Mouse (Mus musculus): ENCODE measurements around the gene Susd3. TPM values are rescaled to one million over a fixed set of nuclear protein-coding genes. Genes with fewer than 3 reads are reported as not detected.

Gene Susd3
- polyA plus RNA-seq, 1 experiment from 2014 or later, result 2.5 TPM

GRCm38 (mm10) chr13:49212711-49213500 is 35.6 kb downstream of the Susd3 start:
- Histone ChIP-seq H3K27ac (ENCODE audit: low read depth) (no peak overlapping the region), H3K9ac (replicated peaks) (no peak overlapping the region), H3K4me3 (ENCODE audit: low read depth, low read length) (no peak overlapping the region), H3K4me1 (ENCODE audit: insufficient read depth) (peaks cover 34% of the 10 kb centered on the region), H3K4me2 (ENCODE audit: low read depth, low read length) (no peak overlapping the region), H3K36me3 (replicated peaks; ENCODE audit: insufficient read depth, low read length) (peaks cover under 1% of the 10 kb centered on the region; the same call in 1 of the 2 replicates), H3K9me3 (ENCODE audit: low read length) (no peaks in the 10 kb centered on the region), H3K27me3 (ENCODE audit: insufficient read depth, low read length) (no peaks in the 10 kb centered on the region)
- TF ChIP-seq CTCF (IDR thresholded peaks at IDR 0.05; ENCODE audit: low read depth), result no peak
- ATAC-seq (no peak), DNase-seq (no peak)
- 70% methylated on average over 4 of the region's 4 CpGs for WGBS (ENCODE audit: insufficient replicate concordance)

GRCm38 (mm10) chr13:49209306-49209705 is 39.2 kb downstream of the Susd3 start:
- Histone ChIP-seq H3K9ac (replicated peaks) (no peak overlapping the region), H3K27ac (ENCODE audit: low read depth) (no peak overlapping the region), H3K36me3 (replicated peaks; ENCODE audit: insufficient read depth, low read length) (peaks cover 15% of the 10 kb centered on the region), H3K9me3 (ENCODE audit: low read length) (no peaks in the 10 kb centered on the region), H3K4me1 (ENCODE audit: insufficient read depth) (peaks cover 14% of the 10 kb centered on the region), H3K27me3 (ENCODE audit: insufficient read depth, low read length) (no peaks in the 10 kb centered on the region), H3K4me2 (ENCODE audit: low read depth, low read length) (no peak overlapping the region), H3K4me3 (ENCODE audit: low read depth, low read length) (no peak overlapping the region)
- WGBS (ENCODE audit: insufficient replicate concordance), result 51% methylated on average over 7 of the region's 7 CpGs
- no peak for TF ChIP-seq EP300 (IDR thresholded peaks at IDR 0.05; ENCODE audit: low read depth)
- TF ChIP-seq CTCF (IDR thresholded peaks at IDR 0.05; ENCODE audit: low read depth), result no peak
- DNase-seq (no peak), ATAC-seq (no peak)

GRCm38 (mm10) chr13:49206341-49206740 is 42.2 kb downstream of the Susd3 start:
- TF ChIP-seq CTCF (IDR thresholded peaks at IDR 0.05; ENCODE audit: low read depth) (no peak), EP300 (IDR thresholded peaks at IDR 0.05; ENCODE audit: low read depth) (no peak)
- DNase-seq, result no peak
- Histone ChIP-seq H3K36me3 (replicated peaks; ENCODE audit: insufficient read depth, low read length) (peaks cover 18% of the 10 kb centered on the region), H3K9me3 (ENCODE audit: low read length) (no peaks in the 10 kb centered on the region), H3K27ac (ENCODE audit: low read depth) (no peak overlapping the region), H3K27me3 (ENCODE audit: insufficient read depth, low read length) (no peaks in the 10 kb centered on the region), H3K4me2 (ENCODE audit: low read depth, low read length) (no peak overlapping the region), H3K4me1 (ENCODE audit: insufficient read depth) (no peaks in the 10 kb centered on the region), H3K4me3 (ENCODE audit: low read depth, low read length) (no peak overlapping the region), H3K9ac (replicated peaks) (no peak overlapping the region)
- ATAC-seq, result no peak
- 96% methylated on average over 2 of the region's 2 CpGs for WGBS (ENCODE audit: insufficient replicate concordance)

GRCm38 (mm10) chr13:49205381-49205998 is 43.0 kb downstream of the Susd3 start:
- Histone ChIP-seq H3K27me3 (ENCODE audit: insufficient read depth, low read length) (no peaks in the 10 kb centered on the region), H3K4me1 (ENCODE audit: insufficient read depth) (no peaks in the 10 kb centered on the region), H3K4me2 (ENCODE audit: low read depth, low read length) (no peak overlapping the region), H3K36me3 (replicated peaks; ENCODE audit: insufficient read depth, low read length) (peaks cover 18% of the 10 kb centered on the region), H3K9me3 (ENCODE audit: low read length) (no peaks in the 10 kb centered on the region), H3K27ac (ENCODE audit: low read depth) (no peak overlapping the region), H3K9ac (replicated peaks) (no peak overlapping the region), H3K4me3 (ENCODE audit: low read depth, low read length) (no peak overlapping the region)
- DNase-seq (peak; percentile 88), ATAC-seq (peak; percentile 69)
- WGBS (ENCODE audit: insufficient replicate concordance), result 43% methylated on average over 13 of the region's 13 CpGs
- TF ChIP-seq CTCF (IDR thresholded peaks at IDR 0.05; ENCODE audit: low read depth) (peak; percentile 93), EP300 (IDR thresholded peaks at IDR 0.05; ENCODE audit: low read depth) (no peak)

- Histone ChIP-seq H3K36me3 (replicated peaks; ENCODE audit: insufficient read depth, low read length) (peaks cover 14% of the 10 kb centered on the region), H3K27me3 (ENCODE audit: insufficient read depth, low read length) (no peaks in the 10 kb centered on the region), H3K9ac (replicated peaks) (no peak overlapping the region), H3K27ac (ENCODE audit: low read depth) (no peak overlapping the region), H3K4me3 (ENCODE audit: low read depth, low read length) (no peak overlapping the region), H3K9me3 (ENCODE audit: low read length) (no peaks in the 10 kb centered on the region), H3K4me1 (ENCODE audit: insufficient read depth) (peaks cover 3% of the 10 kb centered on the region; the same call in 1 of the 2 replicates), H3K4me2 (ENCODE audit: low read depth, low read length) (no peak overlapping the region)
- ATAC-seq (no peak), DNase-seq (no peak)
- 84% methylated on average over 7 of the region's 7 CpGs for WGBS (ENCODE audit: insufficient replicate concordance)
- TF ChIP-seq EP300 (IDR thresholded peaks at IDR 0.05; ENCODE audit: low read depth), result no peak
Measured at GRCm38 (mm10) chr13:49202556-49202955, 46.0 kb downstream of the Susd3 start.

- no peaks in the 10 kb centered on the region for H3K27me3 ChIP-seq (ENCODE audit: insufficient read depth, low read length)
- H3K4me1 ChIP-seq (ENCODE audit: insufficient read depth), result peaks cover 12% of the 10 kb centered on the region
- H3K9me3 ChIP-seq (ENCODE audit: low read length), result no peaks in the 10 kb centered on the region
- DNase-seq, result no peak
- no peak overlapping the region for H3K9ac ChIP-seq (replicated peaks)
- peaks cover 16% of the 10 kb centered on the region for H3K36me3 ChIP-seq (replicated peaks; ENCODE audit: insufficient read depth, low read length)
- ATAC-seq, result 0 out of 2 replicates have a peak, but pooled peaks have one; percentile 18
- WGBS (ENCODE audit: insufficient replicate concordance), result 53% methylated on average over 13 of the region's 13 CpGs
- peak overlapping the region; percentile 31; the same call in 1 of the 2 replicates for H3K27ac ChIP-seq (ENCODE audit: low read depth)
- no peak overlapping the region for H3K4me2 ChIP-seq (ENCODE audit: low read depth, low read length)
- TF ChIP-seq EP300 (IDR thresholded peaks at IDR 0.05; ENCODE audit: low read depth), result no peak
- TF ChIP-seq CTCF (IDR thresholded peaks at IDR 0.05; ENCODE audit: low read depth), result no peak
- H3K4me3 ChIP-seq (ENCODE audit: low read depth, low read length), result no peak overlapping the region
Measured at GRCm38 (mm10) chr13:49200688-49201087, 47.8 kb downstream of the Susd3 start.

Measured in liver, postnatal 0 days (tissue).